Mouse (Mus musculus): Measurements from ENCODE around the gene Iqsec1. TPM values are rescaled to one million over a fixed set of nuclear protein-coding genes. Genes with fewer than 3 reads are reported as not detected.

Gene Iqsec1
- total and polyA plus RNA-seq, 2 experiments from 2014 or later = 12.0 to 93.7 TPM

- Histone ChIP-seq H3K36me3 (replicated peaks; ENCODE audit: control insufficient read depth, insufficient read depth, low read length) (peaks cover 81% of the 10 kb centered on the region), H3K9ac (replicated peaks; ENCODE audit: low read depth, low read length) (no peak overlapping the region), H3K9me3 (replicated peaks; ENCODE audit: control insufficient read depth, low read length) (no peaks in the 10 kb centered on the region), H3K4me1 (ENCODE audit: control insufficient read depth, insufficient read depth) (peaks cover 17% of the 10 kb centered on the region; the same call in 1 of the 2 replicates), H3K4me2 (ENCODE audit: low read depth, low read length) (no peak overlapping the region), H3K27me3 (ENCODE audit: control insufficient read depth, insufficient read depth, low read length) (no peaks in the 10 kb centered on the region), H3K27ac (ENCODE audit: low read depth) (peak overlapping the region; percentile 79), H3K4me3 (ENCODE audit: low read depth, low read length) (no peak overlapping the region)
- no peak for DNase-seq (ENCODE audit: low spot score)
- no peak for ATAC-seq (ENCODE audit: insufficient read depth, low read depth)
- WGBS = 77% methylated on average over 11 of the region's 11 CpGs
- no peak for TF ChIP-seq CTCF (IDR thresholded peaks at IDR 0.05; ENCODE audit: low read depth)
- no peak for TF ChIP-seq EP300 (IDR thresholded peaks at IDR 0.05; ENCODE audit: low read depth)
These were observed 324.7 kb downstream of the Iqsec1 start for GRCm38 (mm10) chr6:90663736-90664135.

GRCm38 (mm10) chr6:90662148-90662547 is 326.3 kb downstream of the Iqsec1 start:
- ATAC-seq (ENCODE audit: insufficient read depth, low read depth) (no peak), DNase-seq (ENCODE audit: low spot score) (no peak)
- no peak overlapping the region for H3K9ac ChIP-seq (replicated peaks; ENCODE audit: low read depth, low read length)
- WGBS = 96% methylated on average over 5 of the region's 5 CpGs
- H3K36me3 ChIP-seq (replicated peaks; ENCODE audit: control insufficient read depth, insufficient read depth, low read length) = peaks cover 65% of the 10 kb centered on the region
- TF ChIP-seq EP300 (IDR thresholded peaks at IDR 0.05; ENCODE audit: low read depth) = no peak
- TF ChIP-seq CTCF (IDR thresholded peaks at IDR 0.05; ENCODE audit: low read depth) = no peak
- H3K27me3 ChIP-seq (ENCODE audit: control insufficient read depth, insufficient read depth, low read length) = no peaks in the 10 kb centered on the region
- peaks cover 17% of the 10 kb centered on the region; the same call in 1 of the 2 replicates for H3K4me1 ChIP-seq (ENCODE audit: control insufficient read depth, insufficient read depth)
- no peaks in the 10 kb centered on the region for H3K9me3 ChIP-seq (replicated peaks; ENCODE audit: control insufficient read depth, low read length)
- no peak overlapping the region for H3K27ac ChIP-seq (ENCODE audit: low read depth)
- H3K4me2 ChIP-seq (ENCODE audit: low read depth, low read length) = no peak overlapping the region
- no peak overlapping the region for H3K4me3 ChIP-seq (ENCODE audit: low read depth, low read length)

GRCm38 (mm10) chr6:90661029-90661399 is 327.5 kb downstream of the Iqsec1 start:
- no peak for TF ChIP-seq EP300 (IDR thresholded peaks at IDR 0.05; ENCODE audit: low read depth)
- no peak for TF ChIP-seq CTCF (IDR thresholded peaks at IDR 0.05; ENCODE audit: low read depth)
- Histone ChIP-seq H3K27me3 (ENCODE audit: control insufficient read depth, insufficient read depth, low read length) (no peaks in the 10 kb centered on the region), H3K4me1 (ENCODE audit: control insufficient read depth, insufficient read depth) (peaks cover 17% of the 10 kb centered on the region; the same call in 1 of the 2 replicates), H3K4me3 (ENCODE audit: low read depth, low read length) (no peak overlapping the region), H3K36me3 (replicated peaks; ENCODE audit: control insufficient read depth, insufficient read depth, low read length) (peaks cover 54% of the 10 kb centered on the region), H3K27ac (ENCODE audit: low read depth) (no peak overlapping the region), H3K4me2 (ENCODE audit: low read depth, low read length) (no peak overlapping the region), H3K9ac (replicated peaks; ENCODE audit: low read depth, low read length) (no peak overlapping the region), H3K9me3 (replicated peaks; ENCODE audit: control insufficient read depth, low read length) (no peaks in the 10 kb centered on the region)
- DNase-seq (ENCODE audit: low spot score) (no peak), ATAC-seq (ENCODE audit: insufficient read depth, low read depth) (no peak)
- WGBS = 79% methylated on average over 11 of the region's 11 CpGs

GRCm38 (mm10) chr6:90660398-90661028 is 328.0 kb downstream of the Iqsec1 start:
- Histone ChIP-seq H3K27me3 (ENCODE audit: control insufficient read depth, insufficient read depth, low read length) (no peaks in the 10 kb centered on the region), H3K9ac (replicated peaks; ENCODE audit: low read depth, low read length) (no peak overlapping the region), H3K4me1 (ENCODE audit: control insufficient read depth, insufficient read depth) (peaks cover 17% of the 10 kb centered on the region; the same call in 1 of the 2 replicates), H3K27ac (ENCODE audit: low read depth) (peak overlapping the region; percentile 41), H3K36me3 (replicated peaks; ENCODE audit: control insufficient read depth, insufficient read depth, low read length) (peaks cover 49% of the 10 kb centered on the region), H3K4me3 (ENCODE audit: low read depth, low read length) (no peak overlapping the region), H3K9me3 (replicated peaks; ENCODE audit: control insufficient read depth, low read length) (no peaks in the 10 kb centered on the region), H3K4me2 (ENCODE audit: low read depth, low read length) (no peak overlapping the region)
- WGBS = 74% methylated on average over 20 of the region's 20 CpGs
- no peak for DNase-seq (ENCODE audit: low spot score)
- TF ChIP-seq EP300 (IDR thresholded peaks at IDR 0.05; ENCODE audit: low read depth) (no peak), CTCF (IDR thresholded peaks at IDR 0.05; ENCODE audit: low read depth) (no peak)
- no peak for ATAC-seq (ENCODE audit: insufficient read depth, low read depth)

DNA sequence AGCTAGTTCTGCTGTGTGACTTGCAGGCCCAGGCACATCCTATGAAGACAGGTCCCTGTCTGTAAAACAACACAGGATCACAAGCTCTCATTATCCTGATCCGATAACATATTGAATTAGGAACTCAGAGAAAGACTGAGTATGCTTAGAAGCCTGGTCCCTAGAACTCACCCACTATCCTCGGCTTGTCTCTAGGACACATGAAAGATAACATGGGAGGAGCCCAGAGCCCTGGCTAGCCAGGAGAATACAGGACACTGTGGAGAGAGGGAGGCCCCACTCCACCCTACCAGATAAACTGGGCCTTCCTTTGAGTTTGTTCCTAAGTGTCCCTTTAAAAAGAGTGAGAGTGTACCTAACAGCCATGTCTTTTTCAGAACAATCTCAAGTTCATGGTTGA is 328.6 kb downstream of the Iqsec1 start:
- no peak overlapping the region for H3K4me2 ChIP-seq (ENCODE audit: low read depth, low read length)
- ATAC-seq (ENCODE audit: insufficient read depth, low read depth) (peak; percentile 20; the same call in 1 of the 2 replicates), DNase-seq (ENCODE audit: low spot score) (no peak)
- no peak overlapping the region for H3K4me3 ChIP-seq (ENCODE audit: low read depth, low read length)
- H3K36me3 ChIP-seq (replicated peaks; ENCODE audit: control insufficient read depth, insufficient read depth, low read length) = peaks cover 43% of the 10 kb centered on the region
- no peak overlapping the region for H3K9ac ChIP-seq (replicated peaks; ENCODE audit: low read depth, low read length)
- 43% methylated on average over 2 of the region's 2 CpGs for WGBS
- H3K27ac ChIP-seq (ENCODE audit: low read depth) = peak overlapping the region; percentile 41
- TF ChIP-seq EP300 (IDR thresholded peaks at IDR 0.05; ENCODE audit: low read depth) = no peak
- no peak for TF ChIP-seq CTCF (IDR thresholded peaks at IDR 0.05; ENCODE audit: low read depth)
- no peaks in the 10 kb centered on the region for H3K9me3 ChIP-seq (replicated peaks; ENCODE audit: control insufficient read depth, low read length)
- no peaks in the 10 kb centered on the region for H3K27me3 ChIP-seq (ENCODE audit: control insufficient read depth, insufficient read depth, low read length)
- H3K4me1 ChIP-seq (ENCODE audit: control insufficient read depth, insufficient read depth) = peaks cover 17% of the 10 kb centered on the region; the same call in 1 of the 2 replicates

Measured in heart, postnatal 0 days (tissue).